Mouse (Mus musculus) forebrain, embryonic 16.5 days (tissue): ENCODE measurements around the gene Slc25a33. TPM values are rescaled to one million over a fixed set of nuclear protein-coding genes. Genes with fewer than 3 reads are reported as not detected.
A peak's percentile ranks its signal among the peaks of the same experiment; 100 is the strongest.

Source experiments
- ATAC-seq: fragments of 200-750 bp; cut with Nextera tagmentation; 2 replicates; pipeline ENCODE4 v1.8.0; 2017; ENCODE audit warnings: mild to moderate bottlenecking, moderate library complexity
- H3K27ac ChIP-seq: fragments of 300-500 bp; sonication (generic); 2 replicates; pipeline ENCODE4 v1.5.1; 2014; ENCODE audit warnings: low read length, control low read depth
- H3K27me3 ChIP-seq: fragments of 300-500 bp; sonication (generic); replicated peaks from 2 replicates; pipeline ENCODE4 v1.6.1; 2014; ENCODE audit warnings: low read length; ENCODE audit not compliant: control insufficient read depth, insufficient read depth
- H3K36me3 ChIP-seq: fragments of 300-500 bp; sonication (generic); 2 replicates; pipeline ENCODE4 v1.6.1; 2014; ENCODE audit not compliant: control insufficient read depth, insufficient read depth
- H3K4me1 ChIP-seq: fragments of 300-500 bp; sonication (generic); replicated peaks from 2 replicates; pipeline ENCODE4 v1.6.1; 2014; ENCODE audit warnings: low read length; ENCODE audit not compliant: control insufficient read depth, insufficient read depth
- H3K4me2 ChIP-seq: fragments of 300-500 bp; sonication (generic); 2 replicates; pipeline ENCODE4 v1.6.1; 2014; ENCODE audit warnings: mild to moderate bottlenecking, low read length, control low read depth
- H3K4me3 ChIP-seq: fragments of 300-500 bp; sonication (generic); replicated peaks from 2 replicates; pipeline ENCODE4 v1.5.1; 2014; ENCODE audit warnings: mild to moderate bottlenecking, low read length, control low read depth
- H3K9ac ChIP-seq: fragments of 300-500 bp; sonication (generic); replicated peaks from 2 replicates; pipeline ENCODE4 v1.6.1; 2014; ENCODE audit warnings: low read depth, low read length, control low read depth
- H3K9me3 ChIP-seq: fragments of 300-500 bp; sonication (generic); 2 replicates; pipeline ENCODE4 v1.6.1; 2016; ENCODE audit warnings: low read length; ENCODE audit not compliant: control insufficient read depth
- WGBS: fragments of 180-500 bp; shearing (Covaris S2); extraction: QIAGEN DNeasy Blood & Tissue Kit; methylation state at CpG from one replicate; pipeline ENCODE4 v1.1.7; 2014; 5-methylcytosine and 5-hydroxymethylcytosine counted together
- polyA plus RNA-seq: library from polyadenylated mRNA; unstranded; fragments of >200 nt; fragmentation: Nextera tagmentation; extraction: Ambion mirVana; gene quantifications from 2 replicates; pipeline ENCODE4 v1.2.1, GENCODE M21; 2015

Slc25a33 gene
- polyA plus RNA-seq, 1 experiment from 2014 or later: 22.7 TPM

GRCm38 (mm10) chr4:149727636-149728035, 46.4 kb downstream of the Slc25a33 start:
- H3K27ac ChIP-seq: no peak overlapping the region
- no peak overlapping the region for H3K4me2 ChIP-seq
- no peaks in the 10 kb centered on the region for H3K9me3 ChIP-seq
- H3K27me3 ChIP-seq: no peaks in the 10 kb centered on the region
- H3K9ac ChIP-seq: no peak overlapping the region
- H3K4me3 ChIP-seq: no peak overlapping the region
- peaks cover 11% of the 10 kb centered on the region for H3K4me1 ChIP-seq
- H3K36me3 ChIP-seq: peaks cover 31% of the 10 kb centered on the region
- ATAC-seq: no peak
- WGBS: 96% methylated on average over 5 of the region's 5 CpGs

- H3K9ac ChIP-seq: no peak overlapping the region
- no peak overlapping the region for H3K27ac ChIP-seq
- H3K4me3 ChIP-seq: no peak overlapping the region
- ATAC-seq: peak; percentile 26; the same call in 1 of the 2 replicates
- peaks cover 8% of the 10 kb centered on the region for H3K4me1 ChIP-seq
- H3K4me2 ChIP-seq: no peak overlapping the region
- WGBS: 69% methylated on average over 15 of the region's 15 CpGs
- H3K36me3 ChIP-seq: peaks cover 30% of the 10 kb centered on the region
- H3K27me3 ChIP-seq: no peaks in the 10 kb centered on the region
- no peaks in the 10 kb centered on the region for H3K9me3 ChIP-seq
Observed at GRCm38 (mm10) chr4:149725661-149726350, 48.3 kb downstream of the Slc25a33 start.

GRCm38 (mm10) chr4:149724916-149725470, 49.1 kb downstream of the Slc25a33 start:
- WGBS: 91% methylated on average over 17 of the region's 17 CpGs
- Histone ChIP-seq H3K27ac (no peak overlapping the region), H3K36me3 (peaks cover 28% of the 10 kb centered on the region)

GRCm38 (mm10) chr4:149723855-149724731, 50.0 kb downstream of the Slc25a33 start:
- peaks cover 25% of the 10 kb centered on the region for H3K36me3 ChIP-seq
- H3K9me3 ChIP-seq: no peaks in the 10 kb centered on the region
- H3K4me2 ChIP-seq: no peak overlapping the region
- peak; percentile 40 for ATAC-seq
- H3K27me3 ChIP-seq: no peaks in the 10 kb centered on the region
- H3K9ac ChIP-seq: no peak overlapping the region
- WGBS: 71% methylated on average over 17 of the region's 17 CpGs
- H3K27ac ChIP-seq: no peak overlapping the region; the same call in 1 of the 2 replicates
- H3K4me1 ChIP-seq: peaks cover 8% of the 10 kb centered on the region
- no peak overlapping the region for H3K4me3 ChIP-seq

More at GRCm38 (mm10) chr4:149724916-149725470, 49.1 kb downstream of the Slc25a33 start:
- H3K27me3 ChIP-seq: no peaks in the 10 kb centered on the region
- peaks cover 8% of the 10 kb centered on the region for H3K4me1 ChIP-seq
- H3K9me3 ChIP-seq: no peaks in the 10 kb centered on the region
- no peak overlapping the region for H3K4me2 ChIP-seq
- H3K4me3 ChIP-seq: no peak overlapping the region
- no peak for ATAC-seq
- H3K9ac ChIP-seq: no peak overlapping the region

- Histone ChIP-seq H3K27ac (no peak overlapping the region), H3K27me3 (no peaks in the 10 kb centered on the region), H3K9ac (no peak overlapping the region), H3K36me3 (peaks cover 27% of the 10 kb centered on the region), H3K4me2 (no peak overlapping the region), H3K4me3 (no peak overlapping the region), H3K4me1 (peaks cover 8% of the 10 kb centered on the region), H3K9me3 (no peaks in the 10 kb centered on the region)
- ATAC-seq: no peak
- WGBS: 66% methylated on average over 12 of the region's 12 CpGs
Observed at GRCm38 (mm10) chr4:149723021-149723390, 51.1 kb downstream of the Slc25a33 start.

- Histone ChIP-seq H3K4me1 (peaks cover 8% of the 10 kb centered on the region), H3K9ac (no peak overlapping the region), H3K36me3 (peaks cover 25% of the 10 kb centered on the region), H3K9me3 (no peaks in the 10 kb centered on the region), H3K4me2 (no peak overlapping the region), H3K27ac (no peak overlapping the region), H3K27me3 (no peaks in the 10 kb centered on the region), H3K4me3 (no peak overlapping the region)
- 82% methylated on average over 24 of the region's 24 CpGs for WGBS
- ATAC-seq: no peak
Observed at GRCm38 (mm10) chr4:149722104-149723020, 51.7 kb downstream of the Slc25a33 start.

GRCm38 (mm10) chr4:149721163-149721562, 52.9 kb downstream of the Slc25a33 start:
- no peaks in the 10 kb centered on the region for H3K9me3 ChIP-seq
- H3K9ac ChIP-seq: no peak overlapping the region
- peaks cover 8% of the 10 kb centered on the region for H3K4me1 ChIP-seq
- no peak overlapping the region for H3K27ac ChIP-seq
- peaks cover 28% of the 10 kb centered on the region for H3K36me3 ChIP-seq
- 91% methylated on average over 8 of the region's 8 CpGs for WGBS
- H3K4me3 ChIP-seq: no peak overlapping the region
- no peak overlapping the region for H3K4me2 ChIP-seq
- H3K27me3 ChIP-seq: no peaks in the 10 kb centered on the region
- no peak for ATAC-seq

GRCm38 (mm10) chr4:149719686-149720085, 54.4 kb downstream of the Slc25a33 start:
- no peak for ATAC-seq
- no peak overlapping the region for H3K4me3 ChIP-seq
- H3K4me2 ChIP-seq: no peak overlapping the region
- no peaks in the 10 kb centered on the region for H3K27me3 ChIP-seq
- H3K36me3 ChIP-seq: peaks cover 36% of the 10 kb centered on the region
- H3K27ac ChIP-seq: no peak overlapping the region
- WGBS: 76% methylated on average over 6 of the region's 6 CpGs
- H3K9me3 ChIP-seq: no peaks in the 10 kb centered on the region
- peaks cover 8% of the 10 kb centered on the region for H3K4me1 ChIP-seq
- no peak overlapping the region for H3K9ac ChIP-seq
